Mouse (Mus musculus): ENCODE results near the gene Tbc1d12. TPM values are rescaled to one million over a fixed set of nuclear protein-coding genes. Genes with fewer than 3 reads are reported as not detected.
"Not testable (repeated sequence)": the region's sequence is repeated elsewhere in the genome, so short reads cannot be mapped to it uniquely, and the experiment has no call there.

Tbc1d12 gene
- 0.71 and 0.90 TPM in 2 replicates for polyA plus RNA-seq (2015; fragmentation: Nextera tagmentation; extraction: Ambion mirVana)

GRCm38 (mm10) chr19:38836438-38837170, at the start of gene Tbc1d12:
Gene Tbc1d12 (plus strand): TSS chr19:38836579.
- peak; percentile 78 for DNase-seq (ENCODE audit: low spot score)

GRCm38 (mm10) chr19:38787756-38788155, 48.6 kb upstream of the Tbc1d12 start:
- DNase-seq (ENCODE audit: low spot score): no peak

- no peak for DNase-seq (ENCODE audit: low spot score)
These were observed 42.8 kb upstream of the Tbc1d12 start for GRCm38 (mm10) chr19:38793563-38794045.

GRCm38 (mm10) chr19:38796546-38796945, 39.8 kb upstream of the Tbc1d12 start:
- DNase-seq (ENCODE audit: low spot score): no peak

- DNase-seq (ENCODE audit: low spot score): no peak
These were observed 38.1 kb upstream of the Tbc1d12 start for GRCm38 (mm10) chr19:38798291-38798690.

GRCm38 (mm10) chr19:38798801-38799200, 37.6 kb upstream of the Tbc1d12 start:
- no peak for DNase-seq (ENCODE audit: low spot score)

GRCm38 (mm10) chr19:38818191-38818590, 18.2 kb upstream of the Tbc1d12 start:
- no peak for DNase-seq (ENCODE audit: low spot score)

GRCm38 (mm10) chr19:38818766-38819426, 17.5 kb upstream of the Tbc1d12 start, which contains the start of gene Noc3l:
Gene Noc3l (minus strand): TSS chr19:38819237.
- DNase-seq (ENCODE audit: low spot score): peak; percentile 91

- DNase-seq (ENCODE audit: low spot score): no peak
These were observed 17.0 kb upstream of the Tbc1d12 start for GRCm38 (mm10) chr19:38819427-38819802.

GRCm38 (mm10) chr19:38820186-38820804, 16.1 kb upstream of the Tbc1d12 start:
- no peak for DNase-seq (ENCODE audit: low spot score)

- no peak for DNase-seq (ENCODE audit: low spot score)
These were observed 3.2 kb upstream of the Tbc1d12 start for GRCm38 (mm10) chr19:38833224-38833623.

GRCm38 (mm10) chr19:38836084-38836437, 318 bp upstream of the Tbc1d12 start:
- DNase-seq (ENCODE audit: low spot score): no peak

GRCm38 (mm10) chr19:38837171-38837641, 827 bp downstream of the Tbc1d12 start:
- DNase-seq (ENCODE audit: low spot score): peak; percentile 10

- DNase-seq (ENCODE audit: low spot score): no peak
These were observed 8.4 kb downstream of the Tbc1d12 start for GRCm38 (mm10) chr19:38844817-38845216.

- no peak for DNase-seq (ENCODE audit: low spot score)
These were observed 10.0 kb downstream of the Tbc1d12 start for GRCm38 (mm10) chr19:38846373-38846772.

GRCm38 (mm10) chr19:38858224-38858623, 21.8 kb downstream of the Tbc1d12 start:
- no peak for DNase-seq (ENCODE audit: low spot score)

GRCm38 (mm10) chr19:38862523-38862922, 26.1 kb downstream of the Tbc1d12 start:
- no peak for DNase-seq (ENCODE audit: low spot score)

GRCm38 (mm10) chr19:38874825-38875224, 38.4 kb downstream of the Tbc1d12 start:
- DNase-seq (ENCODE audit: low spot score): not testable (repeated sequence)

- DNase-seq (ENCODE audit: low spot score): no peak
These were observed 43.9 kb downstream of the Tbc1d12 start for GRCm38 (mm10) chr19:38880300-38880699.

- DNase-seq (ENCODE audit: low spot score): no peak
These were observed 65.1 kb downstream of the Tbc1d12 start for GRCm38 (mm10) chr19:38901146-38902135.

GRCm38 (mm10) chr19:38902501-38902900, 66.1 kb downstream of the Tbc1d12 start:
- no peak for DNase-seq (ENCODE audit: low spot score)

Measured in thymus, postnatal 0 days (tissue).